Comparison of ENCODE assay signal across 9 mouse cellular contexts in genomic region chr2:24568555-24568954, GRCm38 (mm10).
DNase-seq lines count a peak whose midpoint lies in the region; ATAC-seq lines count a peak whose summit lies in the region.
"Had no signal": no experiment of that assay in that cellular context is flagged by ENCODE, and none has a peak within 500 bp of the region (broad histone marks: within the 10 kb centered on the region; RNA-seq: fewer than 3 reads in every experiment).

No protein-coding gene starts in this region.

- H3K9me3 ChIP-seq in kidney, embryonic 16.5 days (ENCODE audit: low read length): no peaks in the 10 kb centered on the region
- no peaks in the 10 kb centered on the region for H3K9me3 ChIP-seq in neural tube, embryonic 15.5 days (replicated peaks)
- H3K9me3 ChIP-seq: heart, embryonic 13.5 days had no signal

- H3K4me2 ChIP-seq in kidney, embryonic 16.5 days (replicated peaks; ENCODE audit: low read depth, low read length): no peak overlapping the region
- H3K4me2 ChIP-seq in neural tube, embryonic 15.5 days: no peak overlapping the region
- H3K4me2 ChIP-seq: heart, embryonic 13.5 days had no signal

- no peaks in the 10 kb centered on the region for H3K4me1 ChIP-seq in kidney, embryonic 16.5 days (ENCODE audit: insufficient read depth, low read length)
- no peaks in the 10 kb centered on the region for H3K4me1 ChIP-seq in neural tube, embryonic 15.5 days
- H3K4me1 ChIP-seq: heart, embryonic 13.5 days had no signal

- H3K4me3 ChIP-seq in kidney, embryonic 16.5 days (ENCODE audit: low read length): no peak overlapping the region
- H3K4me3 ChIP-seq in neural tube, embryonic 15.5 days (replicated peaks): no peak overlapping the region
- H3K4me3 ChIP-seq: heart, embryonic 13.5 days had no signal

- H3K27me3 ChIP-seq in kidney, embryonic 16.5 days (ENCODE audit: insufficient read depth, low read length): no peaks in the 10 kb centered on the region
- H3K27me3 ChIP-seq in neural tube, embryonic 15.5 days (replicated peaks): no peaks in the 10 kb centered on the region

- no peak overlapping the region for H3K9ac ChIP-seq in kidney, embryonic 16.5 days (replicated peaks; ENCODE audit: low read length)
- H3K9ac ChIP-seq in neural tube, embryonic 15.5 days (replicated peaks): no peak overlapping the region
- H3K9ac ChIP-seq: heart, embryonic 13.5 days had no signal

- WGBS in kidney, embryonic 16.5 days: 3% methylated on average over 3 of the region's 3 CpGs
- 7% methylated on average over 3 of the region's 3 CpGs for WGBS in neural tube, embryonic 15.5 days

- H3K27ac ChIP-seq in kidney, embryonic 16.5 days (ENCODE audit: low read length): no peak overlapping the region
- no peak overlapping the region for H3K27ac ChIP-seq in neural tube, embryonic 15.5 days (replicated peaks)
- H3K27ac ChIP-seq: heart, embryonic 13.5 days had no signal

- peak; percentile 67; the same call in 1 of the 2 replicates for ATAC-seq in frontal cortex, adult (ENCODE audit: low TSS enrichment)
- ATAC-seq in kidney, embryonic 16.5 days (ENCODE audit: low FRiP score, low TSS enrichment): peak; percentile 60; the same call in 1 of the 2 replicates
- peak; percentile 60; the same call in 1 of the 2 replicates for ATAC-seq in neural tube, embryonic 15.5 days (ENCODE audit: low FRiP score)

- DNase-seq in frontal cortex, postnatal 14 days (ENCODE audit: low spot score in 2 of 2): no peak
- peak; percentile 44 for DNase-seq in ovary, postnatal 14 days (ENCODE audit: low spot score)
- DNase-seq in ovary, postnatal 10 days (ENCODE audit: low spot score): no peak
- peak; percentile 2 for DNase-seq in c-Kit-positive CD71-positive TER-119-positive erythroid progenitor cells, embryonic 14.5 days (ENCODE audit: low spot score)
- no peak for DNase-seq in spleen, adult 18-20 months

- no peaks in the 10 kb centered on the region for H3K36me3 ChIP-seq in kidney, embryonic 16.5 days (ENCODE audit: insufficient read depth, low read length)
- H3K36me3 ChIP-seq in neural tube, embryonic 15.5 days: no peaks in the 10 kb centered on the region
- H3K36me3 ChIP-seq: heart, embryonic 13.5 days had no signal

Comparison
In these comparisons a context has a peak if more than half of its experiments do, and no peak if none do; other contexts are left out.
1. DNase-seq: peak in ovary, postnatal 14 days (single experiment) and c-Kit-positive CD71-positive TER-119-positive erythroid progenitor cells, embryonic 14.5 days (single experiment); none in frontal cortex, postnatal 14 days (0 of 2), ovary, postnatal 10 days (single experiment) and spleen, adult 18-20 months (0 of 2).
2. Peak in every context shown above with its lines, with median percentiles within 50 percentile points of each other: ATAC-seq.